Mouse (Mus musculus) embryonic facial prominence, embryonic 13.5 days (tissue): ENCODE results near the gene Pigv. TPM values are rescaled to one million over a fixed set of nuclear protein-coding genes. Genes with fewer than 3 reads are reported as not detected.

Experiments used
- microRNA-seq: library from miRNA; unstranded; fragments of <30 nt; microRNA quantifications from one replicate; pipeline ENCODE4, GENCODE M21; 2016
- polyA plus RNA-seq: library from polyadenylated mRNA; unstranded; fragments of >200 nt; fragmentation: Nextera tagmentation; extraction: Ambion mirVana; gene quantifications from 2 replicates; pipeline ENCODE4 v1.2.1, GENCODE M21; 2015

Gene Pigv
- polyA plus RNA-seq, 1 experiment from 2014 or later, result 17.4 TPM

Small RNA genes within 50 kb of the gene (microRNA-seq; reads per million reads assigned to microRNA genes)
- gene Mir7227, result not detected

Other genes starting within 250 kb of the Pigv start
- gene Tent5b, start 192.5 kb downstream of the Pigv start, polyA plus RNA-seq, result 1.4 and 1.5 TPM in 2 replicates
- 3.7 and 4.0 TPM in 2 replicates for gene Trnp1, start 174.1 kb downstream of the Pigv start, polyA plus RNA-seq
- gene Kdf1, start 153.7 kb downstream of the Pigv start, polyA plus RNA-seq, result 19.9 TPM in 2 replicates
- gene Nudc, start 126.7 kb downstream of the Pigv start, polyA plus RNA-seq, result 331 and 335 TPM in 2 replicates
- not detected in 2 replicates for gene Nr0b2, start 119.3 kb downstream of the Pigv start, polyA plus RNA-seq
- 9.5 and 9.9 TPM in 2 replicates for gene Gpatch3, start 97.9 kb downstream of the Pigv start, polyA plus RNA-seq
- gene Gpn2, start 88.3 kb downstream of the Pigv start, polyA plus RNA-seq, result 16.4 and 21.2 TPM in 2 replicates
- 130 and 142 TPM in 2 replicates for gene Sfn, start 70.5 kb downstream of the Pigv start, polyA plus RNA-seq
- 3.9 and 4.2 TPM in 2 replicates for gene Zdhhc18, start 22.5 kb downstream of the Pigv start, polyA plus RNA-seq
- 36.0 and 36.4 TPM in 2 replicates for gene Arid1a, start 84.1 kb upstream of the Pigv start, polyA plus RNA-seq
- gene Rps6ka1, start 215.2 kb upstream of the Pigv start, polyA plus RNA-seq, result 40.7 and 41.5 TPM in 2 replicates